Comparison of ENCODE assay signal across 25 mouse cellular contexts in the genomic region with DNA sequence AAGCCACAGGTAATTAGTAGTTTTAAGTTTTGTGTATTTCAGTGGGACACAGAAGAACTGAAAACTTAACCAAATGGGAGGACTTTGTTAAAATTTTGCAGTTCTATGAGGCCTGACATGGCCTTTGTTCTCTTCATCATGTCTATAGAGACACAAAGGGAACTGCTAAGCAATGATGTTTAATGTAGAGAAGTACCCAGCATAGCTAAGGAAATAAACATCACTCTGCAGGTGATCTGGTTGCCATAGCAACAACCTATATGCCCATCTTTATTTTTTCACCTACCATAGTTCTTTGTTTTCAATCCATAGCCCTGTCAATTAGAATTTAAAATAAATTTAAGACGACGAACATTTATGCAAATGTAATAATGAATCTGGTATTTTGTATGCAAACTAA.
"Had no signal": no experiment of that assay in that cellular context is flagged by ENCODE, and none has a peak within 500 bp of the region (broad histone marks: within the 10 kb centered on the region; RNA-seq: fewer than 3 reads in every experiment).

No protein-coding gene starts in this region.

- H3K9me3 ChIP-seq: heart, embryonic 10.5 days; heart, embryonic 12.5 days; hindbrain, embryonic 10.5 days; hindbrain, embryonic 12.5 days; intestine, embryonic 15.5 days; limb, embryonic 10.5 days; limb, embryonic 12.5 days had no signal

- H3K36me3 ChIP-seq: hindbrain, embryonic 10.5 days; hindbrain, embryonic 12.5 days; intestine, embryonic 15.5 days; limb, embryonic 10.5 days had no signal

- H3K4me3 ChIP-seq: gastrocnemius, adult 2 months; heart, embryonic 10.5 days; heart, embryonic 12.5 days; hindbrain, embryonic 10.5 days; hindbrain, embryonic 12.5 days; intestine, embryonic 15.5 days; layer of hippocampus, adult 2 months; left cerebral cortex, adult 2 months; limb, embryonic 10.5 days; limb, embryonic 12.5 days had no signal

- H3K27me3 ChIP-seq: heart, embryonic 12.5 days; hindbrain, embryonic 12.5 days; intestine, embryonic 15.5 days; limb, embryonic 12.5 days had no signal

- H3K27ac ChIP-seq: gastrocnemius, adult 2 months; heart, embryonic 10.5 days; hindbrain, embryonic 10.5 days; hindbrain, embryonic 12.5 days; hindbrain, embryonic 14.5 days; intestine, embryonic 15.5 days; layer of hippocampus, adult 2 months; left cerebral cortex, adult 2 months; limb, embryonic 10.5 days; limb, embryonic 12.5 days had no signal

- DNase-seq: gastrocnemius, adult 2 months; gastrocnemius, postnatal 10 days; gastrocnemius, postnatal 25 days; heart, adult 18-20 months; heart, postnatal 10 days; heart, postnatal 4 days; kidney, adult 18-20 months; kidney, adult 8-10 months; kidney, postnatal 10 days; kidney, postnatal 25 days; kidney, postnatal 4 days; liver had no signal

- ATAC-seq: hindbrain, embryonic 16.5 days; inflammation-experienced regulatory T-cells, adult 6 months; intestine, embryonic 15.5 days; intestine, postnatal 0 days had no signal

- H3K9ac ChIP-seq: heart, embryonic 12.5 days; hindbrain, embryonic 12.5 days; hindbrain, embryonic 14.5 days; intestine, embryonic 15.5 days; limb, embryonic 12.5 days had no signal

- H3K4me2 ChIP-seq: heart, embryonic 12.5 days; hindbrain, embryonic 12.5 days; hindbrain, embryonic 14.5 days; intestine, embryonic 15.5 days; limb, embryonic 12.5 days had no signal

- H3K4me1 ChIP-seq: heart, embryonic 10.5 days; hindbrain, embryonic 10.5 days; hindbrain, embryonic 12.5 days; intestine, embryonic 15.5 days had no signal
